Mouse (Mus musculus): ENCODE data around the gene Pet100.

Gene Pet100

GRCm38 (mm10) chr8:3626971-3627370 lies 5.6 kb downstream of the Pet100 start:
- no peak for DNase-seq

GRCm38 (mm10) chr8:3628014-3628413 lies 6.7 kb downstream of the Pet100 start:
- DNase-seq: peak in 1 of 2 experiments; percentile 65

GRCm38 (mm10) chr8:3630647-3631477 lies 9.5 kb downstream of the Pet100 start, which contains the start of gene Stxbp2:
TSS of gene Stxbp2 (plus strand) at chr8:3630955.
- peak; percentile 82 to 90 for DNase-seq

GRCm38 (mm10) chr8:3631478-3631875 lies 10.1 kb downstream of the Pet100 start:
- DNase-seq: no peak

GRCm38 (mm10) chr8:3645804-3646203 lies 24.5 kb downstream of the Pet100 start:
- peak in 1 of 2 experiments; percentile 45 for DNase-seq

- no peak for DNase-seq
Observed at GRCm38 (mm10) chr8:3646824-3647531, 25.6 kb downstream of the Pet100 start.

- no peak for DNase-seq
Observed at GRCm38 (mm10) chr8:3647561-3647960, 26.2 kb downstream of the Pet100 start.

- no peak for DNase-seq
Observed at GRCm38 (mm10) chr8:3648268-3648667, 26.9 kb downstream of the Pet100 start.

GRCm38 (mm10) chr8:3648990-3649389 lies 27.6 kb downstream of the Pet100 start:
- DNase-seq: no peak

GRCm38 (mm10) chr8:3652845-3653244 lies 31.5 kb downstream of the Pet100 start:
- no peak for DNase-seq

GRCm38 (mm10) chr8:3654726-3655508 lies 33.6 kb downstream of the Pet100 start:
- DNase-seq: no peak

GRCm38 (mm10) chr8:3655526-3655925 lies 34.2 kb downstream of the Pet100 start, which contains the start of gene Retn:
TSS of gene Retn (plus strand) at chr8:3655770.
- DNase-seq: no peak

GRCm38 (mm10) chr8:3656725-3657381 lies 35.5 kb downstream of the Pet100 start:
- DNase-seq: no peak

- DNase-seq: no peak
Observed at GRCm38 (mm10) chr8:3660889-3661288, 39.5 kb downstream of the Pet100 start.

- no peak for DNase-seq
Observed at GRCm38 (mm10) chr8:3664405-3664804, 43.1 kb downstream of the Pet100 start.

- DNase-seq: no peak
Observed at GRCm38 (mm10) chr8:3665507-3665906, 44.2 kb downstream of the Pet100 start, which contains the start of gene Mcemp1. TSS of gene Mcemp1 (plus strand) at chr8:3665754.

GRCm38 (mm10) chr8:3670388-3670787 lies 49.0 kb downstream of the Pet100 start:
- DNase-seq: no peak

- peak; percentile 95 for DNase-seq
Observed at GRCm38 (mm10) chr8:3671980-3672491, 50.7 kb downstream of the Pet100 start, which contains the start of gene Fcor. TSS of gene Fcor (minus strand) at chr8:3672362.

GRCm38 (mm10) chr8:3674671-3675070 lies 53.3 kb downstream of the Pet100 start:
- no peak for DNase-seq

All from cerebellum, postnatal 25 days (tissue).